9 mouse cellular contexts compared by ENCODE assay signal in the genomic region with DNA sequence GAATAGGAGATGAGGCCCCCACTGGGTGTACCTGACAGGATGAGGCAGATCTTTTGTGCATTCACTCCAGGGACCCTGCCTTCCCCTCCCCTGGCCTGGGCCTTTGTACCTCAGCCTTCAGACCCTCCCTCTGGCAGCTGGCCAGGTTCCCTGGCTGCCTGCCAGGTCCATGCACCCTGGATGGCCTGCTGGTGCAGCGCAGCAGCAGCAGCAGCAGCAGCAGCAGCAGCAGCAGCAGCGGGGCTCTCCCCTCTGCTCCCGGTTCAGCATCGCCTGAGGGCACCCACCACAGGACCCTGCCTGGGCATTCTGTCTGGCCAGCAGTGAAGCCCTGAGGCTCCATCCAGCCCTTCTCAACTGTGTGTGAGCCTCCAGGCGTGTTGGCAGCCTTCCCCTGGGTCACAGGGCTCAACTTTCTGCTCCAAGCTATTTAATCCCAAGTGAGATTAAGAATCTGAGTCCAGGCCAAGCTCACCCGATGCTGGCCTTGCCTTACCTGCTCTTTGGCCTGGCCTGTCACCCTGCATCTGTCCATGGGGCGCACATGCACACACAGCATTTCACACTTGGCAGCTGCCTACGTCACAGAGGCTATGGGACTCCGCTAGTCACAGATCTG. TPM values are rescaled to one million over a fixed set of nuclear protein-coding genes. Genes with fewer than 3 reads are reported as not detected.
DNase-seq lines count a peak whose midpoint lies in the region; ATAC-seq lines count a peak whose summit lies in the region.
"Had no signal": no experiment of that assay in that cellular context is flagged by ENCODE, and none has a peak within 500 bp of the region (broad histone marks: within the 10 kb centered on the region; RNA-seq: fewer than 3 reads in every experiment).

No protein-coding gene starts in this region.

- 22% methylated on average over 9 of the region's 9 CpGs for WGBS in midbrain, embryonic 13.5 days

- peak; percentile 66 to 73 for DNase-seq in right cerebral cortex, postnatal 10 days (ENCODE audit: low spot score in 2 of 2)
- DNase-seq in right cerebral cortex, adult 18-20 months, result no peak
- DNase-seq in gastrocnemius, postnatal 10 days, result peak; percentile 22
- peak; percentile 61 to 63 for DNase-seq in kidney, adult 8-10 months
- DNase-seq in thymus, postnatal 4 days, result no peak
- DNase-seq in thymus, postnatal 14 days, result no peak

- no peaks in the 10 kb centered on the region for H3K9me3 ChIP-seq in midbrain, embryonic 13.5 days
- H3K9me3 ChIP-seq: heart, embryonic 15.5 days had no signal

- no peak overlapping the region for H3K9ac ChIP-seq in midbrain, embryonic 13.5 days (replicated peaks)
- H3K9ac ChIP-seq: heart, embryonic 15.5 days had no signal

- peak; percentile 75 for ATAC-seq in midbrain, embryonic 13.5 days

- H3K27ac ChIP-seq in midbrain, embryonic 13.5 days, result peak overlapping the region; percentile 66
- H3K27ac ChIP-seq: heart, embryonic 15.5 days had no signal

- no peaks in the 10 kb centered on the region for H3K36me3 ChIP-seq in midbrain, embryonic 13.5 days
- H3K36me3 ChIP-seq: heart, embryonic 15.5 days had no signal

- no peak overlapping the region for H3K4me2 ChIP-seq in midbrain, embryonic 13.5 days (replicated peaks)
- H3K4me2 ChIP-seq: heart, embryonic 15.5 days had no signal

- peaks cover 36% of the 10 kb centered on the region for H3K27me3 ChIP-seq in midbrain, embryonic 13.5 days

- peaks cover 39% of the 10 kb centered on the region for H3K4me1 ChIP-seq in midbrain, embryonic 13.5 days (replicated peaks)

- no peak overlapping the region for H3K4me3 ChIP-seq in midbrain, embryonic 13.5 days (replicated peaks)
- H3K4me3 ChIP-seq: heart, embryonic 15.5 days; myocyte had no signal

RNA-seq across cellular contexts. Expression of a gene that starts 50.5 kb away (rescaled TPM):
- under 1 TPM; 0.07 to 0.25 TPM for total RNA-seq in gastrocnemius, postnatal 10 days (2021)
- 10.4 and 15.7 TPM in 2 replicates for polyA plus RNA-seq in midbrain, embryonic 13.5 days (2015; fragmentation: Nextera tagmentation; extraction: Ambion mirVana)

Comparison
In these comparisons a context has a peak if more than half of its experiments do, and no peak if none do; other contexts are left out.
1. DNase-seq: peak in right cerebral cortex, postnatal 10 days (2 of 2), gastrocnemius, postnatal 10 days (single experiment) and kidney, adult 8-10 months (2 of 2); none in right cerebral cortex, adult 18-20 months (single experiment), thymus, postnatal 4 days (single experiment) and thymus, postnatal 14 days (single experiment).